In the genomic region with DNA sequence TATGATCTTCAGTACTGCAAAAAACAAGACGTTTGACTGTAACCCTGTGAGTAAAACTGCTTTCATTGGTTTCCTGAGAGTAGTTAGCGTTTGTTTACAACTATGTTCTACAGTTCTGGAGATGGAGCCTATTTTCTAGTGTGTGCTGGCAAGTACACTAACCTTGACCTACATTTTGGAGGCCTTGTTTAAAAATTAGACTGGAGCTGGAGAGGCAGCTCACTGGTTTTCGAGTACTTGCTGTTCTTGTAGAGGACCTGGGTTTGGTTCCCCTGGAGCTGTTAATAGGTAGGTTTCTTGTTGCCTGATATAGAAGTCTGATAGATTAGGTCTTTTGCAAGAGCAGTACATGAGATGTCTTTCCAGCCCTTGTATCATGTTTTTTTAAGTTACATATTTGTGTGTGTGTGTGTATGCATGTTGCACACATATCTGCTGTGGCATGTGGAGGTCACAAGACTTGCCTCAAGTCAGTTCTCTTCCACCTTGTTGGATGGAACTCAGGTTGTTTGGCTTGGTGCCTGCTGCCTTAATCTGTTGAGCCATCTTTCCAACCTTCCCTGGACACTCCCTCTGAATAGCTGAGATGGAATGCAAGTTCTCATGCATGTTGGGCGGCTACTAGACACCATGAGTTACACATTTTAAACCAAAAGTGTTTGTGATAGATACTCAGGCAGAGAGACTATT, we compare ENCODE assay signal across 26 mouse cellular contexts. TPM values are rescaled to one million over a fixed set of nuclear protein-coding genes. Genes with fewer than 3 reads are reported as not detected.
DNase-seq lines count a peak whose midpoint lies in the region.
"Had no signal": no experiment of that assay in that cellular context is flagged by ENCODE, and none has a peak within 500 bp of the region (broad histone marks: within the 10 kb centered on the region; RNA-seq: fewer than 3 reads in every experiment).

No protein-coding gene starts in this region.

- no peaks in the 10 kb centered on the region for H3K9me3 ChIP-seq in heart, embryonic 10.5 days
- no peaks in the 10 kb centered on the region for H3K9me3 ChIP-seq in embryonic facial prominence, embryonic 10.5 days
- H3K9me3 ChIP-seq: embryonic facial prominence, embryonic 13.5 days; heart, embryonic 12.5 days; hindbrain, embryonic 15.5 days; limb, embryonic 12.5 days; midbrain, embryonic 15.5 days had no signal

- H3K4me1 ChIP-seq in heart, embryonic 10.5 days = peaks cover 32% of the 10 kb centered on the region
- H3K4me1 ChIP-seq in embryonic facial prominence, embryonic 10.5 days = peaks cover 37% of the 10 kb centered on the region

- H3K27me3 ChIP-seq in heart, embryonic 10.5 days (ENCODE audit: insufficient read depth, poor library complexity, severe bottlenecking) = no peaks in the 10 kb centered on the region
- no peaks in the 10 kb centered on the region for H3K27me3 ChIP-seq in embryonic facial prominence, embryonic 10.5 days (replicated peaks; ENCODE audit: low read depth, poor library complexity, severe bottlenecking)
- H3K27me3 ChIP-seq: embryonic facial prominence, embryonic 13.5 days; heart, embryonic 12.5 days; hindbrain, embryonic 15.5 days; limb, embryonic 12.5 days; midbrain, embryonic 15.5 days had no signal

- H3K27ac ChIP-seq in heart, embryonic 10.5 days = no peak overlapping the region
- H3K27ac ChIP-seq in embryonic facial prominence, embryonic 10.5 days (replicated peaks) = no peak overlapping the region
- H3K27ac ChIP-seq: embryonic facial prominence, embryonic 13.5 days; hindbrain, embryonic 15.5 days; limb, embryonic 12.5 days; midbrain, embryonic 15.5 days had no signal

- H3K36me3 ChIP-seq in heart, embryonic 10.5 days = peaks cover 49% of the 10 kb centered on the region
- peaks cover 58% of the 10 kb centered on the region for H3K36me3 ChIP-seq in embryonic facial prominence, embryonic 10.5 days (replicated peaks)

- no peak overlapping the region for H3K4me3 ChIP-seq in heart, embryonic 10.5 days
- no peak overlapping the region for H3K4me3 ChIP-seq in embryonic facial prominence, embryonic 10.5 days
- H3K4me3 ChIP-seq: embryonic facial prominence, embryonic 13.5 days; heart, embryonic 12.5 days; hindbrain, embryonic 15.5 days; limb, embryonic 12.5 days; midbrain, embryonic 15.5 days; myocyte had no signal

- 78% methylated on average over 4 of the region's 4 CpGs for WGBS in heart, embryonic 10.5 days
- 86% methylated on average over 4 of the region's 4 CpGs for WGBS in embryonic facial prominence, embryonic 10.5 days

- DNase-seq in heart, adult 18-20 months = peak; percentile 27 to 44
- no peak for DNase-seq in heart, embryonic 10.5 days (ENCODE audit: low spot score)
- DNase-seq in urinary bladder, postnatal 14 days (ENCODE audit: low spot score) = peak; percentile 65
- no peak for DNase-seq in urinary bladder, postnatal 36 days (ENCODE audit: low spot score in 2 of 2)
- DNase-seq in kidney, postnatal 25 days = peak; percentile 69 to 75
- no peak for DNase-seq in layer of hippocampus, postnatal 10 days (ENCODE audit: low spot score in 2 of 2)
- no peak for DNase-seq in embryonic facial prominence, embryonic 10.5 days (ENCODE audit: low spot score)
- DNase-seq: adrenal gland, adult 2 months; B cell, adult 2 months; cerebellum, postnatal 10 days; heart, postnatal 36 days; lung, adult 2 months; lung, postnatal 36 days; thymus, postnatal 4 days had no signal

RNA-seq across cellular contexts. Expression of a gene that starts 3.9 kb away (rescaled TPM):
- 10 to 100 TPM; 24.1 to 31.2 TPM for total RNA-seq in heart, adult 18-20 months (2021)
- 27.2 and 28.4 TPM in 2 replicates for polyA plus RNA-seq in heart, embryonic 10.5 days (2016; fragmentation: Nextera tagmentation; extraction: Ambion mirVana)
- total RNA-seq in layer of hippocampus, postnatal 10 days (2021) = 100 to 1,000 TPM; 125 to 160 TPM
- 31.2 and 31.5 TPM in 2 replicates for polyA plus RNA-seq in embryonic facial prominence, embryonic 10.5 days (2016; fragmentation: Nextera tagmentation; extraction: Ambion mirVana)

RNA-seq across cellular contexts. Expression of a gene that starts 6.1 kb away (rescaled TPM):
- total RNA-seq in heart, adult 18-20 months (2021) = 10 to 100 TPM; 84.5 to 87.7 TPM
- 85.6 and 133 TPM in 2 replicates for polyA plus RNA-seq in heart, embryonic 10.5 days (2016; fragmentation: Nextera tagmentation; extraction: Ambion mirVana)
- 100 to 1,000 TPM; 151 to 155 TPM for total RNA-seq in layer of hippocampus, postnatal 10 days (2021)
- polyA plus RNA-seq in embryonic facial prominence, embryonic 10.5 days (2016; fragmentation: Nextera tagmentation; extraction: Ambion mirVana) = 154 and 157 TPM in 2 replicates

RNA-seq across cellular contexts. Expression of a gene that starts 7.7 kb away (rescaled TPM):
- total RNA-seq in heart, adult 18-20 months (2021) = 10 to 100 TPM; 64.7 to 67.3 TPM
- polyA plus RNA-seq in heart, embryonic 10.5 days (2016; fragmentation: Nextera tagmentation; extraction: Ambion mirVana) = 149 and 157 TPM in 2 replicates
- total RNA-seq in layer of hippocampus, postnatal 10 days (2021) = 100 to 1,000 TPM; 110 to 119 TPM
- 157 TPM in 2 replicates for polyA plus RNA-seq in embryonic facial prominence, embryonic 10.5 days (2016; fragmentation: Nextera tagmentation; extraction: Ambion mirVana)

RNA-seq across cellular contexts. Expression of a gene that starts 18.4 kb away (rescaled TPM):
- total RNA-seq in heart, adult 18-20 months (2021) = not detected
- polyA plus RNA-seq in heart, embryonic 10.5 days (2016; fragmentation: Nextera tagmentation; extraction: Ambion mirVana) = not detected in 2 replicates
- not detected for total RNA-seq in layer of hippocampus, postnatal 10 days (2021)
- polyA plus RNA-seq in embryonic facial prominence, embryonic 10.5 days (2016; fragmentation: Nextera tagmentation; extraction: Ambion mirVana) = 0.08 TPM in 1 of 2 replicates, not detected in the other
- total RNA-seq: adrenal gland, adult 2 months; gastrocnemius, postnatal 4 days; heart, postnatal 36 days; layer of hippocampus, postnatal 14 days; left cerebral cortex, postnatal 10 days; megakaryocyte-erythroid progenitor cell, adult 5-6 weeks had no signal
- polyA plus RNA-seq: adrenal gland, adult 2 months; forebrain, embryonic 16.5 days; heart, embryonic 12.5 days; hindbrain, embryonic 15.5 days; limb, embryonic 12.5 days; midbrain, embryonic 15.5 days; myocyte; neural tube, embryonic 14.5 days had no signal

RNA-seq across cellular contexts. Expression of a gene that starts 27.1 kb away (rescaled TPM):
- total RNA-seq in heart, adult 18-20 months (2021) = 1 to 10 TPM; 2.7 to 3.2 TPM
- 20.2 and 21.0 TPM in 2 replicates for polyA plus RNA-seq in heart, embryonic 10.5 days (2016; fragmentation: Nextera tagmentation; extraction: Ambion mirVana)
- total RNA-seq in layer of hippocampus, postnatal 10 days (2021) = 10 to 100 TPM; 55.4 to 64.6 TPM
- polyA plus RNA-seq in embryonic facial prominence, embryonic 10.5 days (2016; fragmentation: Nextera tagmentation; extraction: Ambion mirVana) = 21.4 and 25.1 TPM in 2 replicates

Comparison
In these comparisons a context has a peak if more than half of its experiments do, and no peak if none do; other contexts are left out.
1. DNase-seq: peak in heart, adult 18-20 months (2 of 2), urinary bladder, postnatal 14 days (single experiment) and kidney, postnatal 25 days (2 of 2); none in heart, embryonic 10.5 days (single experiment), urinary bladder, postnatal 36 days (0 of 2), layer of hippocampus, postnatal 10 days (0 of 2) and embryonic facial prominence, embryonic 10.5 days (single experiment).